Mouse (Mus musculus): Measurements from ENCODE around the gene 4933415A04Rik. TPM values are rescaled to one million over a fixed set of nuclear protein-coding genes. Genes with fewer than 3 reads are reported as not detected.

The 4933415A04Rik gene
- total RNA-seq, 2 experiments from 2014 or later, result 1.7 to 2.2 TPM

DNA sequence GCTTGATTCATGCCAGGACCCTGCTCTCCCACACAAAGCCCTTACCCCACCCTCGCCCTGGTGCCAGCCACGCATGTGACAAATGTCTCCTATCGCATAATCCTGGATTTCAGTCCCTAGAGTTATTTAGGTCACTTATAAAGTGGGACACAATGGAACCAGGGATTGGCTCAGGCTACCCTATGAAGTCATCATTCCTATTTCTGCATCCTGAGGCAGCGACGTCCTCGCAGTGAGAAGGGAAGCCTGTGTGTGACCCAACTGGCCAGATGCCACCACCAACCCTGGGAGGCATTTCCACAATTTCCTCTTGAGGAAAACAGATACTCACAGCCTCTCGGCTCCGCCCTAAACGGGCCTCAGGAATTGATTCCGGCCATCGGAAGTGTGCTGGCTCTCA is 17.2 kb upstream of the 4933415A04Rik start:
- DNase-seq, result peak; percentile 61
- intact Hi-C loops (cut with DNase I), result no loop called here

- no peak for DNase-seq
- intact Hi-C loops (cut with DNase I), result no loop called here
Measured at GRCm38 (mm10) chr11:43575061-43575375, 11.8 kb upstream of the 4933415A04Rik start.

GRCm38 (mm10) chr11:43575376-43576151 is 11.3 kb upstream of the 4933415A04Rik start:
- no peak for DNase-seq

GRCm38 (mm10) chr11:43577713-43578478 is 8.9 kb upstream of the 4933415A04Rik start:
- DNase-seq, result no peak
- intact Hi-C loops (cut with DNase I), result no loop called here

More at GRCm38 (mm10) chr11:43575376-43576151, 11.3 kb upstream of the 4933415A04Rik start:
- intact Hi-C loops (cut with DNase I), result no loop called here

DNA sequence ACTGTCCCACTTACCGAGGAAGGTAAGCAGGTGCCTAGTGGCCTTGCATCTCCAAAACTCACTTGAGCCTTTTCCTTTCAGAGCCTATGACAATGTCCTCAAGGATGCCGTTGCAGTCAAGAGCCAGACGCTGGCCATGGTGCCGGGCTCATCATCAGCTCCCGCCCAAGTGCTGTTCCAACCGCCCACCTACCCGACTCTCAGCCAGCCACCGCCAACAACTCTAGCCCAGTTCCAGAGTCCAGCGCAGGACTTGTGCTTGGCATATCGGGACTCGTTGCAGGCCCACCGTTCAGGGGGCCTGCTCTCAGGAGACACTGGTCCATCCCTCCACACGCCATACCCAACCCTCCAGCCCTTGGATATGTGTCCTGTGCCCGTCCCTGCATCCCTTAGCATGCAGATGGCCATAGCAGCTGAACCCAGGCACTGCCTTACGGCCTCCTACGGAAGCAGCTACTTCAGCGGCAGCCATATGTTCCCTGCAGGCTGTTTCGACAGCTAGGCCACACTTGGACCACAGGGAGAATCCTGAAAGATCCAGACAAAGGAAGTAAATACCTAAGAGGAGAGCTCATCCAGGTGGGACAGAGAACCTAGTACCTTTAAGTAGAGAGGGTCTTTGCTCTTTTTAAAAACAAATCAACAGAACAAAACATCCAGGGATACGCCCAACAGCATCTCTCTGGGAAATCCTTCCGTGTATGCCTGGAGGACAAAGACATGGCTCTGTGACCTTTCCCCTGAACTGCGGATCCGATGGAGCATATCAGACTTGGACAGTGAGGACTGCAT is 1.4 kb upstream of the 4933415A04Rik start:
- DNase-seq, result no peak
- intact Hi-C loops (cut with DNase I), result no loop called here

DNA sequence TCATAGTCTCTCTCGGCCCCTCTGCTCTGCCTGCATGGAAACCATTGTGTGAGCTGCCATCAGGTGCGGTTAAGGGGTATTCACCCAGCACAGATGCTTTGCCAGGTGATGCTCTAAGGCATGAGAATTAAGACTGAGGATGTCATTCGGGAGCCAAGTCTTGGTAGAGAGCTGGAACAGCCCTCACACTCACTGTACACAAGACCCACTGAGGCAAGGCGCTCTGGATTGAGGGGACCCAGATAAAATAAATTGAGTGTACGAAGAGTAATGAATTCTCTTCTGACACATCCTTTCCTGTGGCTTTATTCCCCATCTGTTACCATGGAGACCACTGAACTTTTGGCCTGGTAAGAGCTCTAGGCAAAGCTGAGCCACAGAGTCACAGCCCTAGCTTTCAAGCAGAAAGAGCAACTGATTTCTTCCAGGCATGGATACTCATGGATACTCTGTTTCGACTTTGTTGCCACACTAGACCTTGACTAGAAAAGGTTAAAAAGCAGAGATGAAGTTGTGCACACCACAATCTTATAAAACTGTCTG is 2.8 kb downstream of the 4933415A04Rik start:
- intact Hi-C loops (cut with DNase I), result no loop called here
- DNase-seq, result no peak

DNA sequence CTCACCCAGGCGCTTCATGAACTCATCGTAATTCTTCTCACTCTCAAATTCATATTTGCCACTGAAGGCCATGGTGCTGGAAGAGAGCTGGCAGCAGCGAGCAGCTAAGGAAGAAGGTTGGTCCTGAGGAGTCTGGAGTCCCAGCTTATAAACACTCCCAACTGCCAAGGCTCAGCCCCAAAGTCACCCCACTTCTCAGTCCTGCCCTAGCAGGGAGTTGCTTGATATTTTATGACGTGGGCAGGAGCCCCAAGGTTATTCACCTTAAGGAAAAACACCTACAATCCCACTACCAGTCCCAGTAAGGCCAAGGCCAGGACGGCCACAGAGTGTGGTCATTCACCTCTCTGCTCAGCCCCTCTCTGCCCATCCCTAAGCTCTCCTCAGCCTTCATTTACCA is 14.6 kb downstream of the 4933415A04Rik start, which contains the start of gene Fabp6:
Gene Fabp6, minus strand, starts transcription at position 101 of the 400 bp plus-strand sequence.
- intact Hi-C loops (cut with DNase I), result no loop called here
- no peak for DNase-seq

DNA sequence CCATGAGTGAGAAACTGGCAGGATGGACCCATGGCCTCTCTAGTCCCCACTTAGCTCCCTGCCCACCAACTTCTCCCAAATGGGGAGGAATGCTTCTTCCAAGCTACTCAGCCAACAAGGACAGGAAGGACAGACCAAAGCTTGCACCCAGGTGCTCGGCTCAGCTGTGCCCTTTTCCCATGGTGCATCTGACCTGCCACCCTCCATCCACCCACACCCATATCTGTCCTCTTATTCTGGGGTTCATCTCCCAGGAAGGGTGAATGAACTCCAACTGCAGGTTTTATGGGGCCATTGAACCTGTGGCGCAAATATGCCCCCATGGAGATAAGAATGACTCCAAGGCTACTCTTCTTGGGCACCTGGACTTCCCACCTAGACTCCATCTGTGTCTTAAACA is 17.4 kb downstream of the 4933415A04Rik start:
- DNase-seq, result no peak
- intact Hi-C loops (cut with DNase I), result no loop called here

- no peak for DNase-seq
- intact Hi-C loops (cut with DNase I), result no loop called here
Measured at GRCm38 (mm10) chr11:43604891-43605290, 18.1 kb downstream of the 4933415A04Rik start.

DNA sequence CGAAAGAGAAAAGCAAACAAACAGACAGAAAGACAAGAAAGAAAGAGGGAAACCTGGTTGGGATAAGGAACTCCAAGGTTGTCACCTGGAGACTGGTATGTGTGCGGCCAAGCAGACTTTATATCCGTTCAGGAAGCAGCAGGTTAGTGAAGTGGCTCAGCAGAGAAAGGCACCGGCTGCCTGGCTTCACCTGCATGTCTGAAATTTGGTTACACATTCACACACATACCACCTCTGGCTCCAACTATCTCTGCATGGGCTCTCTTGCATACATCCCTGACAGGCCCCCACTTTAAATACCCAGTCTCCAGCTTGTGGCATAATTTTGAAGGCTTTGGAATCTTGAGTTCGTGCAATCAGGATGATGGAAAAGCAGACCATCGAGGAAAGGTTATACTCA is 19.0 kb downstream of the 4933415A04Rik start:
- no peak for DNase-seq
- intact Hi-C loops (cut with DNase I), result no loop called here

DNA sequence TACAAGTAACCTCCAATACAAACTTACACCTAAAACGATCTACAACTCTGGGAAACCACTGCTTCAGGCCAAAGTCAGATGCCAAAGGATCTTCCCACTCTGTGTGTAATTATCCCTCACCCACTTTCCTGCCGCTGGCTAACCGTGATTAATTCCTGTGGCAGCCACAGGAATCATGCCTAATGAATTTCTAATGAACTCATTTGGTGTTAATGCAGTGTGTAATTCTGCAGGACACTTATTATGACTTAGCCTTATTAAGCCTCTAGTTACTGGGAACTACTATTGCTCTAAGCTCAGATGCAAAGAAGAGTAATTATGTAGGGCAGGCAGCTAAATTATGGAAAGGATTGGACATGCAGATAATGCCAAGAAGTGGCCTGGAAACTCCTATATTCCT is 21.6 kb downstream of the 4933415A04Rik start:
- intact Hi-C loops (cut with DNase I), result no loop called here
- no peak for DNase-seq

GRCm38 (mm10) chr11:43610006-43610661 is 23.3 kb downstream of the 4933415A04Rik start:
- intact Hi-C loops (cut with DNase I), result loop anchor here (5.0 kb wide), 1 partner anchor 118 kb away; no protein-coding TSS in a partner anchor
- no peak for DNase-seq

DNA sequence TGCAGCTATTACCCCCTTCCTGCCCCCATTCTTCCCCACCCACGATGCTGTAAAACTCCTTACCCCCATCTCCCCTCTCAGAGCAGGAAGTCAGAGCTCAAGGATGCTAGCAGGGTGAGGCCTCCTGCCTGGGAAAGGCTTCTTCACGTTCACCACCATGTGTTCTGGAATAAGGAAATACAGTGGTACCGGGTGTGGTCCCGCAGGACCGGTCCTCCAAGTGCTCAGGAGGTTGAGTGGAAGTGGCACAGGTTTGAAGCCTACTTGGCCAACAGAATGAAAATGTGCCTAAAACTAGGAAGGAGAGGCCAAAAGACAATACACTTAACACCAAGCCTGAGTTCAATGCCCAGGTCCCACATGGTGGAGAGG is 23.8 kb downstream of the 4933415A04Rik start:
- intact Hi-C loops (cut with DNase I), result loop anchor here (5.0 kb wide), 1 partner anchor 118 kb away; no protein-coding TSS in a partner anchor
- DNase-seq, result no peak

- peak; percentile 89 for DNase-seq
- intact Hi-C loops (cut with DNase I), result loop anchor here (5.0 kb wide), 1 partner anchor 121 kb away; no protein-coding TSS in a partner anchor
Measured at GRCm38 (mm10) chr11:43612834-43613488, 26.1 kb downstream of the 4933415A04Rik start.

GRCm38 (mm10) chr11:43617924-43618323 is 31.1 kb downstream of the 4933415A04Rik start:
- DNase-seq, result peak; percentile 59
- intact Hi-C loops (cut with DNase I), result no loop called here

GRCm38 (mm10) chr11:43618403-43618802 is 31.6 kb downstream of the 4933415A04Rik start:
- peak; percentile 65 for DNase-seq
- intact Hi-C loops (cut with DNase I), result no loop called here

- intact Hi-C loops (cut with DNase I), result loop anchor here (10.0 kb wide), 1 partner anchor 53 kb away; no protein-coding TSS in a partner anchor
- no peak for DNase-seq
Measured at GRCm38 (mm10) chr11:43621769-43622168, 34.9 kb downstream of the 4933415A04Rik start.

- peak; percentile 15 for DNase-seq
- intact Hi-C loops (cut with DNase I), result loop anchor here (10.0 kb wide), 1 partner anchor 50 kb away; no protein-coding TSS in a partner anchor
Measured at GRCm38 (mm10) chr11:43624341-43624740, 37.5 kb downstream of the 4933415A04Rik start.

DNA sequence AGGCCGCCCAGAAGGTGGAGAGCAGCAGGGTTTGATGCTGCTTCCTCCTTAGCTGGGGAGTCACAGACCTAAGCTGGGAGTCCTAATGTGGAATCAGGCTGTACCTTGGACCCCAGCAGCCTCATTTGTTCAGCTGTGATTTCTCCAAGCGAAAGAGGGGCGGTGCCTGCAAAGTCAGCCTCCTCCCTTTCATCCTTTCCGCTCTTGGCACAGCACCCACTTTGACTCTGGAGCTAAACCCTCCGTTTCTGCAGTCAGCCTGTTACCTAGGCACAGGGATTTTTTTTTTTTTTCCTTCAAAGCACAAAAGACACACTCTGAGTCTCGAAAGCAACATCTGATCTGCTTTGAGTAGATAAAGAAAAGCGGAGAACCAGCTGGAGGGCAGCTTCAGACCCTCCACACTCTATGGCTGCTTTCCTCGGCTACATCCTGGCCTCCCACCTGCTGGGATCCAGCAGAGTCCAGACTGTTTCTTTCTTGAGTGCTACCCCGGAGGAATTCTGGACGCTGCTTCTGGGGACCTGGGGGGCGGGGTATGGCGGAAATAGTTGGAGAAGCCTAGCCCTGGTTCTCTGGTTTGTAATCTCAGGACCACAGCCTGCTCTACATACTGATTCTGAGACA is 39.6 kb downstream of the 4933415A04Rik start:
- intact Hi-C loops (cut with DNase I), result loop anchor here (10.0 kb wide), 1 partner anchor 48 kb away; no protein-coding TSS in a partner anchor
- DNase-seq, result peak; percentile 63

All from left cerebral cortex, postnatal 4 days (tissue).